Comparison of ENCODE assay signal across 19 mouse cellular contexts in genomic region chr3:132582339-132582738, GRCm38 (mm10). TPM values are rescaled to one million over a fixed set of nuclear protein-coding genes. Genes with fewer than 3 reads are reported as not detected.
DNase-seq lines count a peak whose midpoint lies in the region; ATAC-seq and TF ChIP-seq lines count a peak whose summit lies in the region.
"Had no signal": no experiment of that assay in that cellular context is flagged by ENCODE, and none has a peak within 500 bp of the region (broad histone marks: within the 10 kb centered on the region; RNA-seq: fewer than 3 reads in every experiment).

No protein-coding gene starts in this region.

- WGBS in limb, embryonic 11.5 days: 47% methylated on average over 4 of the region's 4 CpGs
- 54% methylated on average over 4 of the region's 4 CpGs for WGBS in limb, embryonic 10.5 days
- 44% methylated on average over 4 of the region's 4 CpGs for WGBS in limb, embryonic 12.5 days

- H3K27ac ChIP-seq in limb, embryonic 11.5 days (replicated peaks; ENCODE audit: low read depth, low read length): no peak overlapping the region
- H3K27ac ChIP-seq in limb, embryonic 10.5 days: no peak overlapping the region
- H3K27ac ChIP-seq in ES-E14 (ENCODE audit: insufficient read depth, low read depth, low read length, poor library complexity, severe bottlenecking): no peak overlapping the region
- H3K27ac ChIP-seq in limb, embryonic 12.5 days: 0 out of 2 replicates have a peak overlapping the region, but pooled peaks have one; percentile 3
- H3K27ac ChIP-seq: heart, embryonic 10.5 days; neural tube, embryonic 15.5 days had no signal

- H3K4me1 ChIP-seq in limb, embryonic 11.5 days (ENCODE audit: control insufficient read depth, insufficient read depth, low read length): no peaks in the 10 kb centered on the region
- 0 out of 2 replicates have a peak, but pooled peaks cover 4% of the 10 kb centered on the region for H3K4me1 ChIP-seq in limb, embryonic 10.5 days
- no peaks in the 10 kb centered on the region for H3K4me1 ChIP-seq in ES-E14 (ENCODE audit: control insufficient read depth in 2 of 2, insufficient read depth in 2 of 2, low read length in 2 of 2, poor library complexity in 1 of 2)
- 0 out of 2 replicates have a peak, but pooled peaks cover 4% of the 10 kb centered on the region for H3K4me1 ChIP-seq in limb, embryonic 12.5 days (replicated peaks)
- H3K4me1 ChIP-seq: heart, embryonic 10.5 days; neural tube, embryonic 15.5 days had no signal

- H3K4me3 ChIP-seq in limb, embryonic 11.5 days (ENCODE audit: low read depth, low read length): no peak overlapping the region
- H3K4me3 ChIP-seq in limb, embryonic 10.5 days: no peak overlapping the region
- H3K4me3 ChIP-seq in ES-E14 (ENCODE audit: insufficient read depth in 1 of 2, low read depth in 1 of 2, low read length in 2 of 2, poor library complexity in 1 of 2, severe bottlenecking in 1 of 2): no peak overlapping the region
- H3K4me3 ChIP-seq in limb, embryonic 12.5 days (replicated peaks): no peak overlapping the region
- H3K4me3 ChIP-seq: heart, embryonic 10.5 days; neural tube, embryonic 15.5 days had no signal

- ATAC-seq in limb, embryonic 11.5 days (ENCODE audit: insufficient number of reproducible peaks, low FRiP score, low TSS enrichment, low read depth): peak; percentile 88
- ATAC-seq in limb, embryonic 12.5 days (ENCODE audit: insufficient number of reproducible peaks, insufficient read depth, low FRiP score, low TSS enrichment, low read depth): peak; percentile 83
- no peak for ATAC-seq in megakaryocyte, adult 5-6 weeks (ENCODE audit: poor library complexity, severe bottlenecking)
- ATAC-seq: intestine, embryonic 16.5 days had no signal

- no peaks in the 10 kb centered on the region for H3K9me3 ChIP-seq in limb, embryonic 11.5 days (ENCODE audit: control insufficient read depth, low read length)
- H3K9me3 ChIP-seq in limb, embryonic 10.5 days (replicated peaks): no peaks in the 10 kb centered on the region
- H3K9me3 ChIP-seq in ES-E14 (ENCODE audit: control insufficient read depth, insufficient read depth, low read depth, low read length): no peaks in the 10 kb centered on the region
- H3K9me3 ChIP-seq in limb, embryonic 12.5 days: no peaks in the 10 kb centered on the region
- H3K9me3 ChIP-seq: heart, embryonic 10.5 days; neural tube, embryonic 15.5 days had no signal

- no peaks in the 10 kb centered on the region for H3K36me3 ChIP-seq in limb, embryonic 11.5 days (ENCODE audit: control insufficient read depth, insufficient read depth, low read length)
- H3K36me3 ChIP-seq in limb, embryonic 10.5 days: no peaks in the 10 kb centered on the region
- no peaks in the 10 kb centered on the region for H3K36me3 ChIP-seq in ES-E14 (ENCODE audit: control insufficient read depth, insufficient read depth, low read length, poor library complexity, severe bottlenecking)
- H3K36me3 ChIP-seq in limb, embryonic 12.5 days: no peaks in the 10 kb centered on the region
- H3K36me3 ChIP-seq: heart, embryonic 10.5 days; neural tube, embryonic 15.5 days had no signal

- in situ Hi-C loops in ES-E14 (cut with MboI; ENCODE audit: low sequenced_read_pairs in 2 of 2, unreplicated experiment in 2 of 2): no loop called here

- H3K27me3 ChIP-seq in limb, embryonic 11.5 days (ENCODE audit: control insufficient read depth, insufficient read depth, low read length): no peaks in the 10 kb centered on the region
- no peaks in the 10 kb centered on the region for H3K27me3 ChIP-seq in limb, embryonic 10.5 days (ENCODE audit: low read depth, poor library complexity, severe bottlenecking)
- H3K27me3 ChIP-seq in limb, embryonic 12.5 days: no peaks in the 10 kb centered on the region
- H3K27me3 ChIP-seq: neural tube, embryonic 15.5 days had no signal

- no peak overlapping the region for H3K4me2 ChIP-seq in limb, embryonic 11.5 days (ENCODE audit: low read depth, severe bottlenecking)
- no peak overlapping the region for H3K4me2 ChIP-seq in limb, embryonic 12.5 days
- H3K4me2 ChIP-seq: neural tube, embryonic 15.5 days had no signal

- H3K9ac ChIP-seq in limb, embryonic 11.5 days (ENCODE audit: low read length): no peak overlapping the region
- no peak overlapping the region for H3K9ac ChIP-seq in ES-E14 (ENCODE audit: insufficient read depth, low read depth, low read length, poor library complexity, severe bottlenecking)
- no peak overlapping the region for H3K9ac ChIP-seq in limb, embryonic 12.5 days (replicated peaks)
- H3K9ac ChIP-seq: neural tube, embryonic 15.5 days had no signal

- DNase-seq in embryo, embryonic 10 days (ENCODE audit: low spot score): peak; percentile 11
- no peak for DNase-seq in embryo, embryonic 9.5 days (ENCODE audit: extremely low spot score)
- DNase-seq in limb, embryonic 11.5 days (ENCODE audit: low spot score): peak; percentile 55
- DNase-seq in limb, embryonic 10.5 days (ENCODE audit: low spot score): no peak
- peak; percentile 1 for DNase-seq in ES-E14 (ENCODE audit: low read depth, low spot score)
- no peak for DNase-seq in B cell, adult 2 months
- DNase-seq: adrenal gland, adult 8-10 months; cerebellum, postnatal 25 days; heart, postnatal 4 days; liver; thymus, postnatal 25 days had no signal

TF ChIP-seq in ES-E14, 5 proteins besides CTCF, POLR2A, EP300 and RAD21:
- no peak for TF ChIP-seq ZNF384 (IDR thresholded peaks at IDR 0.05; ENCODE audit: low read depth, low read length)
- no peak for TF ChIP-seq CHD2 (IDR thresholded peaks at IDR 0.05; ENCODE audit: low read depth, low read length)
- TF ChIP-seq HCFC1 (IDR thresholded peaks at IDR 0.05; ENCODE audit: borderline replicate concordance, insufficient read depth, low read length): no peak
- no peak for TF ChIP-seq ZC3H11A (IDR thresholded peaks at IDR 0.05; ENCODE audit: borderline replicate concordance, low read depth, low read length)
- TF ChIP-seq MAFK (IDR thresholded peaks at IDR 0.05; ENCODE audit: insufficient read depth, low read depth, low read length): no peak

RNA-seq across cellular contexts. Expression of gene Gimd1, which starts 47.3 kb away (rescaled TPM):
- not detected in 2 replicates for polyA plus RNA-seq in limb, embryonic 11.5 days (2014; fragmentation: Nextera tagmentation; extraction: Ambion mirVana)
- polyA plus RNA-seq in limb, embryonic 10.5 days (2016; fragmentation: Nextera tagmentation; extraction: Ambion mirVana): not detected in 2 replicates
- not detected in 2 replicates for total RNA-seq in ES-E14 (2012; rRNA removed)
- polyA plus RNA-seq in limb, embryonic 12.5 days (2016; fragmentation: Nextera tagmentation; extraction: Ambion mirVana): not detected in 2 replicates
- total RNA-seq in megakaryocyte, adult 5-6 weeks (2015): not detected in 2 replicates
- not detected in 2 replicates for total RNA-seq in megakaryocyte, adult 5-6 weeks (2017)
- total RNA-seq: adrenal gland, adult 8-10 months; heart, postnatal 4 days; layer of hippocampus, postnatal 10 days; megakaryocyte-erythroid progenitor cell, adult 5-6 weeks had no signal
- polyA plus RNA-seq: lung, embryonic 16.5 days; neural tube, embryonic 15.5 days had no signal

Comparison
In these comparisons a context has a peak if more than half of its experiments do, and no peak if none do; other contexts are left out.
1. DNase-seq: peak in embryo, embryonic 10 days (single experiment), limb, embryonic 11.5 days (single experiment) and ES-E14 (single experiment); none in embryo, embryonic 9.5 days (single experiment), limb, embryonic 10.5 days (single experiment) and B cell, adult 2 months (0 of 2).